Mouse (Mus musculus) small intestine, adult 2 months (tissue): ENCODE data around the gene Ulk4. TPM values are rescaled to one million over a fixed set of nuclear protein-coding genes. Genes with fewer than 3 reads are reported as not detected.

ENCODE experiments used
- H3K27ac ChIP-seq: fragments of 200-500 bp; 2 replicates; pipeline ENCODE4 v1.5.1; 2012; ENCODE audit warnings: low read depth, low read length, control low read depth, inconsistent platforms; ENCODE audit not compliant: insufficient read depth
- H3K27me3 ChIP-seq: fragments of 200-500 bp; 2 replicates; pipeline ENCODE4 v1.6.1; 2012; ENCODE audit warnings: mild to moderate bottlenecking, moderate library complexity, low read length, inconsistent platforms; ENCODE audit not compliant: control insufficient read depth, insufficient read depth
- H3K36me3 ChIP-seq: fragments of 200-500 bp; 2 replicates; pipeline ENCODE4 v1.6.1; 2012; ENCODE audit warnings: mild to moderate bottlenecking, low read length, control low read depth, inconsistent platforms; ENCODE audit not compliant: control insufficient read depth, insufficient read depth
- H3K4me1 ChIP-seq: fragments of 200-500 bp; 2 replicates; pipeline ENCODE4 v1.6.1; 2012; ENCODE audit warnings: low read length, inconsistent platforms, mixed read lengths; ENCODE audit not compliant: control insufficient read depth, insufficient read depth, insufficient read length
- H3K4me3 ChIP-seq: fragments of 200-500 bp; 2 replicates; pipeline ENCODE4 v1.5.1; 2012; ENCODE audit warnings: low read depth, mild to moderate bottlenecking, control low read depth, inconsistent platforms, low read length, moderate library complexity
- CTCF ChIP-seq: fragments of 200-500 bp; IDR thresholded peaks from 2 replicates; pipeline ENCODE4 v1.5.1; 2012; ENCODE audit warnings: low read depth, mild to moderate bottlenecking, control low read depth, inconsistent platforms, low read length, moderate library complexity, mixed read lengths; ENCODE audit not compliant: insufficient replicate concordance, insufficient read length; ENCODE audit errors: extremely low read depth
- POLR2A ChIP-seq: fragments of 200-500 bp; IDR thresholded peaks from 2 replicates; pipeline ENCODE4 v1.6.1; 2012; ENCODE audit warnings: low read depth, mild to moderate bottlenecking, control low read depth, inconsistent platforms, low read length, moderate library complexity
- WGBS: fragments of 180-500 bp; shearing (Covaris S2); methylation state at CpG from one replicate; pipeline ENCODE4 v1.1.7; 2018; 5-methylcytosine and 5-hydroxymethylcytosine counted together
- polyA plus RNA-seq: library from polyadenylated mRNA; depleted of rRNA; stranded (reverse); fragments of >200 nt; gene quantifications from 2 replicates; pipeline ENCODE4 v1.2.3, GENCODE M21; 2012

Ulk4 gene
- polyA plus RNA-seq, 1 experiment: 0.65 TPM

GRCm38 (mm10) chr9:120983849-120984248, 293.1 kb downstream of the Ulk4 start:
- Histone ChIP-seq H3K27ac (no peak overlapping the region), H3K4me3 (no peak overlapping the region), H3K36me3 (no peaks in the 10 kb centered on the region), H3K4me1 (peaks cover 33% of the 10 kb centered on the region), H3K27me3 (no peaks in the 10 kb centered on the region)
- WGBS: 50% methylated on average over 8 of the region's 8 CpGs
- TF ChIP-seq POLR2A: no peak
- no peak for TF ChIP-seq CTCF

DNA sequence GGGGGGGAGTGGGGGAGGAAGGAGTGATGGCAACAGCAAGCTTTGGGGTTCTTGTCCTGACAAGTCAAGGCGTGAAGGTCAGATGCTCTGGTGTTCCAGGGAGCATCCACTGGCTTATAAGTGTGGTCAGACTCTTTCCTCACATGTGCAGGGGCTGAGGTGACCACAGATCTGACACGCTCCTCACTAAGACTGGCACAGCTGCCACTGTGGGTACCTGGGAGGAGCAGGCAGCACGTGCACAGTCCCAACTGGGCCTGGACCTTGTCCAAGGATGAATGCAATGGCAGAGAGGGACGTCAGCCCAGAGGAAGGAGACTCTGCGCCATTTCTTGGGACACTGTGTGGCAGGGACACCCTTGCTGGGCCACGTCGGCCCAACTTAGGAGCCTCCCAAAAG, 295.2 kb downstream of the Ulk4 start:
- Histone ChIP-seq H3K4me1 (peaks cover 33% of the 10 kb centered on the region), H3K27ac (no peak overlapping the region), H3K4me3 (no peak overlapping the region), H3K27me3 (no peaks in the 10 kb centered on the region), H3K36me3 (no peaks in the 10 kb centered on the region)
- WGBS: 77% methylated on average over 7 of the region's 7 CpGs
- TF ChIP-seq POLR2A (no peak), CTCF (no peak)

DNA sequence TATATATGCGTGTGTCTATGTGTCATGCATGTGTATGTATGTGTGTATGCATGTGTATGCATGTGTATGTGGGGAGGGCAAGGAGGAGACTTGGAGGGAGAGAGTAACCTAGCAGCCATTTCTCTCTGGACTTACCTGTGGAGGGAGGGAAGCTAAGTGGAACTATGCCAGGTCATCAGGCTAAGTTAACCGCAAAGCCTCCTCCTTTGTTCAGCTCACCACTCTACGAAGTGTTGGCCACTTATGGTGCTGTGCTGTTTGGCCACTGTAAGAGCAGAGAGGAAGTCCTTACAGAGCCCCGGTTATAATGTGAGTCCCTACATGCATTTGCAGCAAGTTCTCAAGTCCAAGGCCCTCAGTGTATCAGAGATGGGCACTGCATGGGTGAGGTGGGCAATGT, 300.1 kb downstream of the Ulk4 start:
- WGBS: 87% methylated on average over 4 of the region's 4 CpGs
- TF ChIP-seq POLR2A: no peak
- TF ChIP-seq CTCF: no peak
- H3K27ac ChIP-seq: no peak overlapping the region
- H3K27me3 ChIP-seq: no peaks in the 10 kb centered on the region
- H3K4me1 ChIP-seq: peaks cover 7% of the 10 kb centered on the region; the same call in 1 of the 2 replicates
- H3K4me3 ChIP-seq: no peak overlapping the region
- no peaks in the 10 kb centered on the region for H3K36me3 ChIP-seq

- WGBS: 61% methylated on average over 5 of the region's 5 CpGs
- Histone ChIP-seq H3K27me3 (no peaks in the 10 kb centered on the region), H3K27ac (no peak overlapping the region), H3K4me3 (no peak overlapping the region), H3K36me3 (no peaks in the 10 kb centered on the region), H3K4me1 (peaks cover 7% of the 10 kb centered on the region; the same call in 1 of the 2 replicates)
- no peak for TF ChIP-seq POLR2A
- no peak for TF ChIP-seq CTCF
Measured at GRCm38 (mm10) chr9:120976158-120976557, 300.8 kb downstream of the Ulk4 start.

- Histone ChIP-seq H3K4me1 (peaks cover 7% of the 10 kb centered on the region; the same call in 1 of the 2 replicates), H3K27me3 (no peaks in the 10 kb centered on the region), H3K36me3 (no peaks in the 10 kb centered on the region), H3K27ac (no peak overlapping the region), H3K4me3 (no peak overlapping the region)
- WGBS: 92% methylated on average over 2 of the region's 2 CpGs
- TF ChIP-seq CTCF: no peak
- TF ChIP-seq POLR2A: no peak
Measured at GRCm38 (mm10) chr9:120974209-120974608, 302.8 kb downstream of the Ulk4 start.

- Histone ChIP-seq H3K4me3 (no peak overlapping the region), H3K36me3 (0 out of 2 replicates have a peak, but pooled peaks cover 1% of the 10 kb centered on the region), H3K27me3 (no peaks in the 10 kb centered on the region), H3K27ac (peak overlapping the region; percentile 33; the same call in 1 of the 2 replicates), H3K4me1 (peaks cover 7% of the 10 kb centered on the region; the same call in 1 of the 2 replicates)
- TF ChIP-seq POLR2A (no peak), CTCF (no peak)
- WGBS: 37% methylated on average over 6 of the region's 6 CpGs
Measured at GRCm38 (mm10) chr9:120973026-120973515, 303.9 kb downstream of the Ulk4 start.

GRCm38 (mm10) chr9:120965007-120965406, 312.0 kb downstream of the Ulk4 start:
- Histone ChIP-seq H3K27me3 (no peaks in the 10 kb centered on the region), H3K4me3 (no peak overlapping the region), H3K36me3 (peaks cover 49% of the 10 kb centered on the region), H3K4me1 (peaks cover 7% of the 10 kb centered on the region; the same call in 1 of the 2 replicates), H3K27ac (no peak overlapping the region)
- no peak for TF ChIP-seq CTCF
- no peak for TF ChIP-seq POLR2A
- 90% methylated on average over 10 of the region's 10 CpGs for WGBS
